ENCODE assay signal across 18 mouse cellular contexts in genomic region chr4:94326759-94327158, GRCm38 (mm10).
DNase-seq lines count a peak whose midpoint lies in the region; ATAC-seq lines count a peak whose summit lies in the region.
"Had no signal": no experiment of that assay in that cellular context is flagged by ENCODE, and none has a peak within 500 bp of the region (broad histone marks: within the 10 kb centered on the region; RNA-seq: fewer than 3 reads in every experiment).

No protein-coding gene starts in this region.

- peak; percentile 90 for ATAC-seq in frontal cortex, adult (ENCODE audit: low TSS enrichment)
- ATAC-seq: activated CD4-positive, CD25-positive, alpha-beta regulatory T cell, adult 4 months; CD4-positive, CD25-positive, alpha-beta regulatory T cell, adult 4 months; Patski had no signal

- DNase-seq in frontal cortex, postnatal 10 days (ENCODE audit: low spot score in 2 of 2): no peak
- DNase-seq in brain, adult 2 months (ENCODE audit: low read depth, low spot score): peak; percentile 31
- no peak for DNase-seq in cerebellum, adult 11 months
- DNase-seq: adrenal gland, adult 2 months; adrenal gland, adult 8-10 months; adrenal gland, postnatal 10 days; adrenal gland, postnatal 14 days; adrenal gland, postnatal 25 days; adrenal gland, postnatal 36 days; B cell, adult 2 months; cerebellum, adult 11-12 months; cerebellum, adult 18-20 months; cerebellum, adult 2 months; cerebellum, adult 8-10 months had no signal
